Mouse (Mus musculus) Muller cell, postnatal 12 days (primary cell): ENCODE data around the gene Rfx5.
"Not testable (repeated sequence)": the region's sequence is repeated elsewhere in the genome, so short reads cannot be mapped to it uniquely, and the experiment has no call there.

Experiments
- DNase-seq: peaks from one replicate; pipeline ENCODE4 v3.0.0-alpha.2; 2015; ENCODE audit errors: inconsistent ontology term

The Rfx5 gene

GRCm38 (mm10) chr3:94953764-94954616 is at the start of gene Rfx5:
Rfx5 (plus strand) TSS chr3:94954075.
- DNase-seq, result peak; percentile 94

- not testable (repeated sequence) for DNase-seq
Observed at GRCm38 (mm10) chr3:94904759-94905158, 49.1 kb upstream of the Rfx5 start.

GRCm38 (mm10) chr3:94906482-94906881 is 47.4 kb upstream of the Rfx5 start:
- no peak for DNase-seq

- DNase-seq, result no peak
Observed at GRCm38 (mm10) chr3:94911050-94911693, 42.7 kb upstream of the Rfx5 start.

- DNase-seq, result peak; percentile 9
Observed at GRCm38 (mm10) chr3:94913801-94914200, 40.1 kb upstream of the Rfx5 start.

GRCm38 (mm10) chr3:94915903-94916741 is 37.8 kb upstream of the Rfx5 start:
- DNase-seq, result peak; percentile 19

GRCm38 (mm10) chr3:94917816-94918361 is 36.0 kb upstream of the Rfx5 start:
- DNase-seq, result peak; percentile 80

GRCm38 (mm10) chr3:94918845-94919244 is 35.0 kb upstream of the Rfx5 start:
- DNase-seq, result no peak

GRCm38 (mm10) chr3:94921104-94921503 is 32.8 kb upstream of the Rfx5 start:
- no peak for DNase-seq

GRCm38 (mm10) chr3:94922333-94922732 is 31.5 kb upstream of the Rfx5 start:
- no peak for DNase-seq

- DNase-seq, result no peak
Observed at GRCm38 (mm10) chr3:94924688-94925087, 29.2 kb upstream of the Rfx5 start.

- not testable (repeated sequence) for DNase-seq
Observed at GRCm38 (mm10) chr3:94926301-94926736, 27.6 kb upstream of the Rfx5 start.

- not testable (repeated sequence) for DNase-seq
Observed at GRCm38 (mm10) chr3:94928979-94929378, 24.9 kb upstream of the Rfx5 start.

GRCm38 (mm10) chr3:94930386-94931266 is 23.2 kb upstream of the Rfx5 start:
- DNase-seq, result not testable (repeated sequence)

- not testable (repeated sequence) for DNase-seq
Observed at GRCm38 (mm10) chr3:94931427-94932082, 22.3 kb upstream of the Rfx5 start.

- not testable (repeated sequence) for DNase-seq
Observed at GRCm38 (mm10) chr3:94932279-94932678, 21.6 kb upstream of the Rfx5 start.

- peak; percentile 68 for DNase-seq
Observed at GRCm38 (mm10) chr3:94932809-94933564, 20.9 kb upstream of the Rfx5 start, which contains the start of gene Selenbp1. Selenbp1 (plus strand) TSS chr3:94933056.

- DNase-seq, result not testable (repeated sequence)
Observed at GRCm38 (mm10) chr3:94933604-94934003, 20.3 kb upstream of the Rfx5 start.

- not testable (repeated sequence) for DNase-seq
Observed at GRCm38 (mm10) chr3:94934564-94934963, 19.3 kb upstream of the Rfx5 start.
